Mouse (Mus musculus) spleen, adult 2 months (tissue): Measurements from ENCODE around the gene Sgo2a. TPM values are rescaled to one million over a fixed set of nuclear protein-coding genes. Genes with fewer than 3 reads are reported as not detected.

Experiments
- DNase-seq, 2 experiments: peaks; one replicate each; pipeline versions ENCODE4 v3.0.0 to v3.0.0-alpha.2; 2012 to 2021; ENCODE audit warnings: low spot score in 2 of 2, low read depth in 1 of 2
- H3K27ac ChIP-seq: fragments of 200-500 bp; 2 replicates; pipeline ENCODE4 v1.5.1; 2012; ENCODE audit warnings: low read length, inconsistent platforms; ENCODE audit not compliant: insufficient read depth
- H3K27me3 ChIP-seq: fragments of 200-500 bp; 2 replicates; pipeline ENCODE4 v1.6.1; 2012; ENCODE audit warnings: mild to moderate bottlenecking, moderate library complexity, low read length, inconsistent platforms; ENCODE audit not compliant: control insufficient read depth, insufficient read depth
- H3K36me3 ChIP-seq: fragments of 200-500 bp; 2 replicates; pipeline ENCODE4 v1.6.1; 2012; ENCODE audit warnings: mild to moderate bottlenecking, low read length, inconsistent platforms; ENCODE audit not compliant: control insufficient read depth, insufficient read depth
- H3K4me1 ChIP-seq: fragments of 200-500 bp; 2 replicates; pipeline ENCODE4 v1.6.1; 2011; ENCODE audit warnings: inconsistent platforms; ENCODE audit not compliant: control insufficient read depth, insufficient read depth, insufficient read length
- H3K4me3 ChIP-seq: fragments of 200-500 bp; 2 replicates; pipeline ENCODE4 v1.5.1; 2011; ENCODE audit warnings: mild to moderate bottlenecking, inconsistent platforms; ENCODE audit not compliant: insufficient read depth, insufficient read length; ENCODE audit errors: extremely low read depth
- CTCF ChIP-seq: fragments of 200-500 bp; IDR thresholded peaks from 2 replicates; pipeline ENCODE4 v1.5.1; 2011; ENCODE audit warnings: mild to moderate bottlenecking, inconsistent platforms; ENCODE audit not compliant: insufficient read depth, insufficient read length, insufficient replicate concordance; ENCODE audit errors: extremely low read depth
- POLR2A ChIP-seq: fragments of 200-500 bp; IDR thresholded peaks from 2 replicates; pipeline ENCODE4 v1.6.1; 2011; ENCODE audit warnings: low read depth, low read length, inconsistent platforms
- WGBS: fragments of 180-500 bp; shearing (Covaris S2); methylation state at CpG from one replicate; pipeline ENCODE4 v1.1.7; 2018; 5-methylcytosine and 5-hydroxymethylcytosine counted together
- polyA plus RNA-seq: library from polyadenylated mRNA; depleted of rRNA; stranded (reverse); fragments of >200 nt; gene quantifications from 2 replicates; pipeline ENCODE4 v1.2.3, GENCODE M21; 2012

Gene Sgo2a
- polyA plus RNA-seq, 1 experiment, result 0.35 TPM

DNA sequence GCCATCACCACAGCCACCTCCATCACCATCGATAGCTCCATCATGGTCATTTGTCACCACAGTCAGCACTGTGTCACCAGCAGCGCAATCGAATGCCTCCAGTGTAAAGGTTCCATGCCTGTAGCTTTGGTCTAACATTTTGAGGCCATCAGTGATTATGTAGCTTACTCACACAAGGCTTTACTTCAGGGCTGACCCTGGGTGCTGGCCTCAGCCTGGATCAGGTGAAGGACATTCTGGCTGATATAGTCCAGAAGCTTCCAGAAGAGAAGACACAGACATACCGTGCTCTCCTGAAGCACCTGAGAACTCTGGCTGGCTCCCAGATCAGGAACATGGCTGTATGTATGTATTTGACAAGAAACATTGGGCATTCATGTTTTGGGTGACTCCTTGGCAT lies 63.1 kb downstream of the Sgo2a start:
- H3K36me3 ChIP-seq, result no peaks in the 10 kb centered on the region
- H3K4me3 ChIP-seq, result no peak overlapping the region
- no peak overlapping the region for H3K27ac ChIP-seq
- DNase-seq, result no peak
- H3K27me3 ChIP-seq, result no peaks in the 10 kb centered on the region
- TF ChIP-seq POLR2A (no peak), CTCF (no peak)
- H3K4me1 ChIP-seq, result no peaks in the 10 kb centered on the region
- WGBS, result 91% methylated on average over 4 of the region's 4 CpGs

DNA sequence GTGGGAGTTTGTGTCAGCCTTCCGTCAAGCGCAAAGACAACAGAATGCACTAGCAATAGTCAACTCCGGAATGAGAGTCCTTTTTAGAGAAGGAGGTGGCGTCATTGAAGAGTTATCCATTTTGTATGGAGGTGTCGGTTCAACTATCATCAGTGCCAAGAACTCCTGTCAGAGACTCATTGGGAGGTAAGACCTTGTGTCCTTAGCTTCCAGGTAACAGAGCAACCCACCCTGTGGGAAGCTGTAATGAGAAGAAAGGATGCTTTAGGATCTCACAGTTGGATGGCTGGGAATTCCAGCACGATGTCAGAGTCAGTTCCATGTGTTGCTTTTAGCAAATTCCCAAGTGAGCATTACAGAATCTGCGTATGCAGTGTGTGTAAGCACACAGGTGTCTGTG lies 66.4 kb downstream of the Sgo2a start:
- Histone ChIP-seq H3K36me3 (no peaks in the 10 kb centered on the region), H3K4me1 (no peaks in the 10 kb centered on the region), H3K27ac (no peak overlapping the region), H3K27me3 (no peaks in the 10 kb centered on the region), H3K4me3 (no peak overlapping the region)
- no peak for DNase-seq
- 93% methylated on average over 7 of the region's 7 CpGs for WGBS
- TF ChIP-seq CTCF (no peak), POLR2A (no peak)

DNA sequence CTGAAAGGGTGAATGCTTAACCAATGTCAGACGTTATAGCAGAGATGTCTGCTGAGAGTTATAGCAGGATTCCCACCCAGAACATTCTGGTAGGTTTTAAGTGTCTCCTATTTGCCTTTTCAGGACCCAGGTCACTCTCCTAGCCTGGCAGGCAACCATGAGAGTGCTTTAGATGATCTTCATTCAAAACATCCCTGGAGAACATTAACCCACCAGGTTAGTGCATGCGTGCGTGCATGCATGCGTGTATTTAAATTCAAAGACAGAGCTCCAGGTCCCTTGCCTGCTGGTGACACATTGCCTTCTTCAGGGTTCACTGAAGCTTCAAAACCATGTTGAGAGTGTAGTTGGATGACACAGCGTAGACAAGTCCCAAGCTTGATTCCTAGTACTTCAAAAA lies 69.4 kb downstream of the Sgo2a start:
- Histone ChIP-seq H3K4me3 (no peak overlapping the region), H3K27me3 (no peaks in the 10 kb centered on the region), H3K4me1 (no peaks in the 10 kb centered on the region), H3K27ac (no peak overlapping the region), H3K36me3 (no peaks in the 10 kb centered on the region)
- TF ChIP-seq CTCF (no peak), POLR2A (no peak)
- WGBS, result 89% methylated on average over 5 of the region's 5 CpGs
- DNase-seq, result no peak

- Histone ChIP-seq H3K4me3 (no peak overlapping the region), H3K27me3 (no peaks in the 10 kb centered on the region), H3K4me1 (no peaks in the 10 kb centered on the region), H3K36me3 (no peaks in the 10 kb centered on the region), H3K27ac (no peak overlapping the region)
- no peak for DNase-seq
- TF ChIP-seq POLR2A (no peak), CTCF (no peak)
- WGBS, result 86% methylated on average over 3 of the region's 3 CpGs
Observed at GRCm38 (mm10) chr1:58065606-58066005, 69.8 kb downstream of the Sgo2a start.

- no peak for DNase-seq
- no peaks in the 10 kb centered on the region for H3K36me3 ChIP-seq
- TF ChIP-seq CTCF (no peak), POLR2A (no peak)
- WGBS, result 92% methylated on average over 6 of the region's 6 CpGs
- H3K4me1 ChIP-seq, result no peaks in the 10 kb centered on the region
- H3K4me3 ChIP-seq, result no peak overlapping the region
- H3K27ac ChIP-seq, result no peak overlapping the region
- no peaks in the 10 kb centered on the region for H3K27me3 ChIP-seq
Observed at GRCm38 (mm10) chr1:58069181-58069580, 73.4 kb downstream of the Sgo2a start.

DNA sequence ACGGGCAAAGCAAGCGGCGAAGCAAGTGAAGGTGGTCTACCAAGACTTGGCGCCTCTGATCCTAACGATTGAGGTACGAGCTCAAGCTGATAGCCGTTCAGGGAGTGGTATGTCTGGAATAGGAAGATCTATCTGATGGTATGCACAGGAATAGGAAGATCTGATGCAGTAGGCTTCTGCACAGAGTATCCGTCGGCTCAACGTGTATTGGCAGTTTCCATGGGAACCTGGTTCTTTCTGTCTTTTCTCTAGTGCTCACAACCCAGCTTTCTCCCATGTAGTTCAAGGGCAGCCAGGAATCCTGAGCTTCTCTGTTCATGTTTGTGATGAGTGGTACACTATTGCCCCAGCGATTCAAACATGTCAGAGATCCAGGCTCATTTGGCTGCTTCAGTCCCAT lies 74.3 kb downstream of the Sgo2a start:
- no peaks in the 10 kb centered on the region for H3K27me3 ChIP-seq
- H3K4me1 ChIP-seq, result no peaks in the 10 kb centered on the region
- no peak for DNase-seq
- TF ChIP-seq CTCF, result no peak
- no peak for TF ChIP-seq POLR2A
- no peak overlapping the region for H3K4me3 ChIP-seq
- no peaks in the 10 kb centered on the region for H3K36me3 ChIP-seq
- no peak overlapping the region for H3K27ac ChIP-seq
- 94% methylated on average over 11 of the region's 11 CpGs for WGBS

DNA sequence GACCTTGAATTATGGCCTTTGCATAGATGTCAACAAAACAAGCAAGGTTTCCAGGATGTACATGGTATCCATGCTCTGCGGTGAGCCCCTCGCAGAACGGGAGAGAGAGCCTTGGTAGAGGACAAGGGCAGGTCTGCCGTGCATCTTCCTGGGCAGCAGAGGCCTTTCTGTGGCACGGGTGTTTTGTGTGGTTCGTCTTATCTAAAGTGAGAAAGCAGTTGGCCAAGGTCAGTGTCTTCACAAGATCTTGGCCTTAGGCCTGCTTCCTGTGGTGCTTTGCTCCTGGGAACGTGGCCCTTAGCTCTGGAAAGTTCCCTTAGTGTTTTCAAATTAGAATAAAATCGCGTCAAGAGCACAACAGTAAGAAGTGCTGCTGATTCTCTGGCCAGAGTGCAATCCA lies 75.2 kb downstream of the Sgo2a start:
- no peak for DNase-seq
- H3K27ac ChIP-seq, result no peak overlapping the region
- WGBS, result 86% methylated on average over 9 of the region's 9 CpGs
- H3K27me3 ChIP-seq, result no peaks in the 10 kb centered on the region
- no peak overlapping the region for H3K4me3 ChIP-seq
- TF ChIP-seq POLR2A (no peak), CTCF (no peak)
- H3K36me3 ChIP-seq, result no peaks in the 10 kb centered on the region
- H3K4me1 ChIP-seq, result no peaks in the 10 kb centered on the region
